Mouse (Mus musculus) monocyte, adult 5-6 weeks (primary cell): ENCODE results near the gene Lypd4. TPM values are rescaled to one million over a fixed set of nuclear protein-coding genes. Genes with fewer than 3 reads are reported as not detected.

Experiments used
- ATAC-seq: fragments of 153-309, 156-312 bp; replicated peaks from 2 replicates; pipeline ENCODE4 v1.8.0; 2017; ENCODE audit warnings: mild to moderate bottlenecking; ENCODE audit not compliant: low TSS enrichment, insufficient number of reproducible peaks, severe bottlenecking, poor library complexity, low FRiP score
- total RNA-seq: library from RNA; stranded (forward); fragments of 200-1000, 200-491, 200-594 nt; gene quantifications from 3 replicates; pipeline ENCODE4 v1.2.3, GENCODE M21; 2017

Lypd4 gene
- total RNA-seq, 1 experiment from 2014 or later: not detected

DNA sequence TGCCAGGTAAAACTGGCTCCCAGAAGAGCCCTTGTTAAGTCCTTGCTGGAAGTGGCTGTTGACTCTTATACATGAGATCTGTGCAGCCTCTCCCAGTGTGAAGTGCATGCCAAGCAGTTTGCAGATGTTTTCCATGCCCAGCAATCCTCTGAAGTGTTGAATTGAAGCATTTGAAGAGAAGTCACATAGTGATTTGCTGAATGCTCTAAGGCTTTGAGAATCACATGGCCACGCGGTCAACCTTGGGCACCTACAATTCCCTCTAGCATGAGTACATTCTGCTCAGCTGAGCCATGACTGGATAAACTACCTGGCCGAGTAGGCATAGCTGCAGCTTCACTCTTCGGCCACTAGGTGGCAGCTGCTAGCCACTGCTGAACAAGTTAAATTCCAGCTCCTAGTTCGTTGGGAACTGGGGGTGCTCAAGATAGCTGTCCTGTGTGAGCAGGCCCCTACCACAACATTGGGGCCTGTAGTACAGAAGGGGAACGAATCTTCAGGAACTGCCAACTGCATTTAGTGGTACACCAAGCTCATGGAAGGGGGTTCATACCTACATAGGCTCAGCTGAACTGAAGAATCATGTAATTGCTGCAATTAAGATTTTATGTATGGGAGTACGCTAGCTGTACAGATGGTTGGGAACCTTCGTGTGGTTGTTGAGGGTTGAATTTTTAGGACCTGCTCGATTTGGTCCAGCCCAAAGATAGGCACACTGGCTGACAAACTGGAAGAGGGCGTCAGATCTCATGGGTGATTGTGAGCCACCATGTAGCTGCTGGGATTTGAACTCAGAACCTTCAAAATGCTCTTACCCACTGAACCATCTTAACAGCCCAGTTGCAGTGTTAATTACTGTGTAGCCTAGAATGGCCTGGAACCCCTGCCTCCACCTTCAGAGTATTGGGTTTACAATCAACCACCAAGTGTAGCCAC is 20.8 kb upstream of the Lypd4 start:
- ATAC-seq: peak; percentile 87

- ATAC-seq: no peak
These were observed 19.9 kb upstream of the Lypd4 start for GRCm38 (mm10) chr7:24889431-24890220.

DNA sequence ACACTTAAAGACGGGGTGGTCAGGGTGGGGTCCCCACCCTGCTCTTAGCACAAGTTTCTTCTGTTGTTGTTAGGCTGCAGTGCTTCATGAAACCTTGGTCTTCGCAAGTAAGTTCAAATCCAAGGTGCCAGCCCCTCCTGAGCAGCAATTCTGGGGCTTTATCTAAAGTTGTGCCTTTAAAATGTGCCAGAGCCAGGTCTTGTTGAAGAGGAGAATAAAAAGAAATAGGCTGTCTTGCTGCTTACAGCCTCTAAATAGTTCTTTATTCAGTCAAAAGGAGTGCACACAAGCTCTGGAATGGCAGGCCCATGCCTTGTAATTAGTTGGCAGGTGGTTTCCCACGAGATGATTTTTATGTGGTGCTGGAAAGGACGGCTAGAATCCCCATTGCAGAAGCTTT is 17.4 kb upstream of the Lypd4 start:
- no peak for ATAC-seq

DNA sequence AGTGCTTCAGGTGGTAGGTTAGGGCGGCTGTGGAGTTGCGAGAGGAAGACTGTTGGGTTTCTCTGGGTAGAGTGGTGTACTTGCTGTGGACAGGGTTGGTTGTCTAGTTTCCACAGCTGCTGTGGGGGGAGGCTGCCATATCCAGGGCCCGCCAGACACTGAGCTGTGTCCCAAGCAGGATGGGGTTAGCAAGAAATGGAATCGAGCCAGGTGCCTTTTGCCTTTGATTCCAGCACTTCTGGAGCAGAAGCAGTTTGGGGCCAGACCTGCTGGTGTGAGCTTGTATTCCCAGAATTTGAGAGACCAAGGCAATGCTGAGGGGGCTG is 16.5 kb upstream of the Lypd4 start:
- no peak for ATAC-seq

DNA sequence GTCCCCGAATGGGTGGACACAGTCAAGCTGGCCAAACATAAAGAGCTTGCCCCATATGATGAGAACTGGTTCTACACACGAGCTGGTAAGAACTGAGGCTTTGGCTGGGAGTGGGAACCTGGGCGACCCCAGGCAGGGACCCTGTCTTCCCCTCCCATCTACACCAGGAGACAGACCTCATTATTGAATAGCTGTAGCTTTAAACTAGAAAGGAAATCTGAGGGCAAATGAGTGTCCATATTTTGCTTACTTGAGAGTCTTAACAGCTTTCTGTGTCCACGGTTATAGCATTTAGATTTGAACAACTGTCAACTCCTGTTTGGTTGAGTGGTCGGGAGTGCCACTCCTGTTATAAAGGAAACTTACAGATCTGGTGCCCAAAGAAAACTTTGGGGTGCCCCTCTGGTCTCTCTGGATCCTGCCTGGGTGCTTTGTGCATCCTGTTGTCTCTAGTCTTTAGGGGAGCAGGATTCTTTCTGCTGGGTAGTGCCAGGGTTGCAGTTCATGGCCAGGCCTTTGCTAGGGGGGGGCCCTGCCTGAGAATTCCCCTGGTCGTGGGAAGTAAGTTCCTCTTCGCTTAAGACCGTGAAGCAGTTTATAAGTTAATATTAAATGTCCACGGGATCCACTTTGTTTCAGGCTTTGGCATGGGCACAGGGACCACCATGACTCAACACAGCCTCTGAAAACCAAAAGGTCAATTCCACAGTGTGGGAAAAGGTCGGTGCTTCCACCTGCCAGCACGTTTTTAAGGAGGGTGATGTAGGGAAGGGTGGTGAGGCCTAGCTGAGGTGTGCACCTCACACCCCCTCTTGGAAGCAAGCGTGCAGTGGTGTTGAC is 15.9 kb upstream of the Lypd4 start:
- no peak for ATAC-seq

GRCm38 (mm10) chr7:24884693-24885291 is 15.1 kb upstream of the Lypd4 start:
- ATAC-seq: no peak

DNA sequence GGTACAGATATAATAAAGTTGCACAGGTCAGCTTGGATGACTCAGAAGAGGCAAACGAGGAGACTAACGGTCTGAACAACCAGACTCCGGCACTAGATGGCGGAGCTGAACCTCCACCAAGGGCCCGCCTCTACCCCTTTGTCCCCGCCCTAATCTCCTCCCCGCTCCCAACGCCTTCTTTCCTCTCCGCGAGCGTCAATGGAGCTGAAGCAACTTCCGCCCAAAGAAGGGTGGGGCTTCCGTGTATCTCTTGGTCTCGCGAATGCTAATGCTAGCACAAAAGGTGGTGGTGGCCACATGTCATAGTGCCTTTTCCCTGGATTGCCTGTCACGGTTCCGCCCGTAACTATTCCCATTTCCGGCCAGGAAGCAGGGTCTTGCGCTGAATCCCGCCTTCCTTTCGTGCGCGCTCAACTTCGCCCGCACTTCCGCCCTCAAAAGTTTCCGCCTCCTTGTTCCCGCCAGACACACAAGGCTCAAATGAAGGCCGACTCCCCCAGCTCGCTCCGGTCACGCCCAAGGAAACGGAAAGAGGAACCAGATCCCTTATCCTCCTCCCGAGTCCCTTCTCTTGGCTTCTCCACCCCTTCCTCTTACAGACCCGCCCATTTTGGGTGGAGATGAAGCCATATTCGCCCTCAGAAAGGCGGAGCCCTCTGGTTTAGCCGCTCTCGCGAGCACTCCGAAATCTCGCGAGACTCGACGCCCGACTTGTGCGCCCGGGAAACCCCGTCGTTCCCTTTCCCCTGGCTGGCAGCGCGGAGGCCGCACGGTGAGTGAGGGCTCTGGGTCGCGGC is 14.4 kb upstream of the Lypd4 start, which contains the start of gene Rps19:
TSS of gene Rps19 (plus strand) at position 476 of the 797 bp plus-strand sequence.
- peak; percentile 89 for ATAC-seq

DNA sequence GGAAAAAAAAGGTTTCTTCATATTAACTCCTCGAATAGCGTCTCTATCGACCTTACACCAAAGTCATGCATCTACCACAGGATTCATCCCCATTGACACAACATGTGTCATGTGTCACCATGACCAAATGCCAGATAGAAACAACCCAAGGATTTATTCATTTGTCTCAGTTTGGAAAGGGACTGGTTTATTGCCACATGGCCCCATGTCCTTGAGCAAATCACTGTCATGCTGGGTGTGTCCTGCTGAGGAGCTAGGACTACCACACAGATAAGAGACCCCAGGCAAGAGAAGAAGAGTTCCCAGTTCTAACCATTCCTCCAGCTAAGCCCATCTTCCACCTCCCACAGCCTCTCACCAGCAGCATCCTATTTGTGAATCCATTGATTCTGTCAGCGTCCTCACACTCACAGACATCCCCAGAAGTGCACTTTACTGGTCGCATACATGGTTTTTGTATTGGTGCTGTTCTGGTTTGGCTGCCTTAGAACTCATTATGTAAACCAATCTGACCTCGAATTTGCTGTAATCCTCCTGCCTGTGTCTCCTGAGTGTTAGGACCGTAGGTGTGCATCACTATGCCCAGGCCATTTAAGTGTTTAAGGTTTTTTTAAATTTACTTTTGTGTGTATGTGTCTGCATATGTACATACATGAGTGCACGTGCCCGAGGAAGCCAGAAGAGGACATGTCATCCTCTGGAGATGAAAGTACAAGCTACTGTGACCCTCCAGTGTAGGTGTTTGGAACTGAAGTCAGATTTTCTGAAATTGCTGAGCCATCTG is 12.9 kb upstream of the Lypd4 start:
- no peak for ATAC-seq

GRCm38 (mm10) chr7:24879620-24880019 is 9.9 kb upstream of the Lypd4 start:
- ATAC-seq: no peak

DNA sequence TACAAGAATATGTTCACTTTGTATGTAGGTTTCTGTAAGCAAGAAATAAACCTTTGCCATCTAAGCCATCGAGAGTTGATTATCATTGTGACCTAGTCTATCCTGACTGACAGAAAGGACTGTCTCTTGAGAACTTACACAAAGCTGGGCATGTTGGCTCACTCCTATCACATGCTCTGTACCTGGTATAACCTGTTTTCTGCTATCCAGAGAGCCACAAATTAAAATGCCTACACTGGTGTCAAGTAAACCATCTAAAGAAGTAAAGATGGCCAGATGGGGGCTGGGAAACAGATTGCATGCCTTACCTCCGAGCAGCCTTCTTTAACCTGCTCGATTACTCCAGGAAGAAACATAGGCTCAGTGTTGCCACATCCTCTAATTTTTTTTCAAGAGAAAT is 7.8 kb upstream of the Lypd4 start:
- no peak for ATAC-seq

DNA sequence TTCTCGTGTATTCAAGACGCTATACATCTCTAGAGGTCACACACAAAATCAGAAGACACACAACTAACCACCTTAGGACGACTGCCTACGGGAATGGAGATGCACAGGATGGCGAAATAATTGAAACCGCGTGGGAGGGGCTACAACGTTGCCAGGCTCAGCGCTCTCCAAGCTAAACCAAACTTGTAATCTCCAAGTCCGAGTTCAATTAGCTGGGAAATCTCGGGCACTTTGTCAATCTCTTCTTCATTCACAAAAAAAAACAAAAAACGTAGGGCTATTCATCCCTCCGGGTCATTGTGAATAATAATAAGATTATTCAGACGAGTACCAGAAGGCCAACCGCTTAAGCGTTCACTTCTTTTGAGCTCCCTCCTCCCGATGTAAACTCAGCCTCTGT is 661 bp downstream of the Lypd4 start:
- ATAC-seq: no peak

- ATAC-seq: no peak
These were observed 5.6 kb downstream of the Lypd4 start for GRCm38 (mm10) chr7:24864156-24864555.

- no peak for ATAC-seq
These were observed 6.9 kb downstream of the Lypd4 start for GRCm38 (mm10) chr7:24862853-24863252.

- no peak for ATAC-seq
These were observed 7.8 kb downstream of the Lypd4 start, which contains the start of gene Gm9844 for GRCm38 (mm10) chr7:24861913-24862312. Gene Gm9844, plus strand, starts transcription at chr7:24862213.

DNA sequence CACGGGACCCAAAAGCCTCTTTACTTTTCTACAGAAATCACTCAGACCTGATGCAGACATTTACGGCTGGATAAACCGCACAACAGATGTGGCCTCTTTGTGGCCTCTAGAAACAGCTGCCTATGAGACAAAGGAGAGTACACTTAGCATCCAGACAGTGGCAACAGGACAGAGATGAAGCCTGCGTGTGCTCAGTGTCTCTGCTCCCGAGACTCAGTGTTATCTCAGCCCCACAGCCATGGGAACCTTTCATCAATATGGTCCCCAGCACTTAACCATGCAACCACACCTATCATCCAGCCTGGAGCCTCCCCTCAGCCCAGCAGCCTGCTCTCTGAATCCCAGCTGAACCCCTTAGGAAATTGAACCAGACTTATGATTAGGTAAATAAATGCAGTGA is 10.5 kb downstream of the Lypd4 start:
- no peak for ATAC-seq

- ATAC-seq: no peak
These were observed 13.2 kb downstream of the Lypd4 start for GRCm38 (mm10) chr7:24856460-24857120.

DNA sequence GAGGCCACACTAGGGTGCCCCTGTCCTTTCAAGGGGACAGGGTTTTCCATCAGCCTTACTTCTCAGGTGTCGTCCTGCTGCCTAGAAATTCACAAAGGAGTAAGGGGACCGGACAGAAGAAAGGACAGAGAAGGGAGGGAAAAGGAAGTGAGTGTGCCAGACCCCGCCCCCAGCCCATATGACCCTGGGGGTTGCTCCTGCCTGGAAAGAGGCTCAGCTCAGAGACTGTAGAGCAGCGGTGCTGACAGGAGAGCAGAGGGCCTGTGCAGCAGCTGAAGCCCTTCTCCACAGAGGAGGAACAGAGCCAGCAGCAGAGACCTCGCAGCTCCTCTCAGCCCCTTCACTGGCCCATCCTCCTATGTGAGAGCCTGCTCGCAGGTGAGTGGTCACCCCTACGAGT is 16.0 kb downstream of the Lypd4 start:
- ATAC-seq: no peak
